Mouse (Mus musculus) embryo, embryonic 10.5 days (tissue): ENCODE results near the gene Srp68.

Experiments
- DNase-seq: peaks from one replicate; pipeline ENCODE4 v3.0.0-alpha.2; 2015; ENCODE audit warnings: low spot score

Gene Srp68

DNA sequence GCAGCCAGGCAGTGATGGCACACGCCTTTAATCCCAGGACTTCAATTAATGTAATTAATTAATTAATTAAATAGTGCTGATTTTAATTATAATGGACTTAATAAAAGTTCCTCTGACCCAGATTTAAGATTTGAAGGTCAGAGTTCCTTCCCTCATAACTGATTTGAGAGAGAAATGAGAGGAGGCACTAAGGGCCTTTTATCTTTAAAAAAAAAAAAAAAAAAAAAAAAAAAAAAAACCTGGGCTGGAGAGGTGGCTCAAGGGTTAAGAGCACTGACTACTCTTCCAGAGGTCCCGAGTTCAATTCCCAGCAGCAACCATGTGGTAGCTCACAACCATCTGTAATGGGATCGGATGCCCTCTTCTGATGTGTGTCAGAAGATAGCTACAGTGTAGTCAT lies 65.4 kb downstream of the Srp68 start:
- DNase-seq = no peak

DNA sequence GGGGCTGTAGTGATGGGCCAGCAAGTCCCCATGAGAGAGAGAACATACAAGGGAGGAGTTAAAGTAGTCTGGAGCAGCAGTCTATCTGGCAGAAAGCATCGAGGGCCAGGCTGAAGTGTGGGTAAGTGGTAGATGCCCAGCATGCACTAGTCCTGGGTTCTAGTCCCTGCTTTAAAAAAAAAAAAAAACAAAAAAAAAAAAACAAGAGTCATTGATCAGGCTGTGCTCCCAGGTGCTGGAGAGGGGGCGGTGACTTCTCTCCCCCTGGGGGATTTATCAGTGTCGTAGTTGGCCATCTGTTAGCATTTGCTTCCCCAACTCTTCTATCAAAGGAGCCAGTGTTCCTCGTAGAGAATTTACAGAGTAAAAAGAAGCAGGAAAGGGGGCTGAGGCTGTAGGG lies 67.3 kb downstream of the Srp68 start:
- no peak for DNase-seq

DNA sequence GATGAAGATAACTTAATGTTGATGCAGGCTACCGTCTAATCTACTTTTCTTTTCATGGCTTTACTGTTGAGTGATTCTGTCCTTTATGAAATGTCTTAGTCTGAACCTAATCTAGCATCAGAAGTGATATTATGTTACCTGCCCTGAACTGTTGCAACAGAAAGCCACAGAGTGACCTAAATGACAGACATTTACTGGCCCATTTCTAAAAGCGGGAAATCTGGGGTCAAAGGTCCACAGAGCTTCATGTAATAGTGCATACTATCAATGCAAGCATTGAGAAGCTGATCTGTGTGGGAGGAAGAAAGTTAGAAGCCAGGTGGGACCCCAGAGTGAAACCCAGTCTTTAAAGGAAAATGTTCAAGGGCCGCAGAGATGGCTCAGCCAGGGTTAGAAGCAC lies 70.9 kb downstream of the Srp68 start:
- DNase-seq = no peak

DNA sequence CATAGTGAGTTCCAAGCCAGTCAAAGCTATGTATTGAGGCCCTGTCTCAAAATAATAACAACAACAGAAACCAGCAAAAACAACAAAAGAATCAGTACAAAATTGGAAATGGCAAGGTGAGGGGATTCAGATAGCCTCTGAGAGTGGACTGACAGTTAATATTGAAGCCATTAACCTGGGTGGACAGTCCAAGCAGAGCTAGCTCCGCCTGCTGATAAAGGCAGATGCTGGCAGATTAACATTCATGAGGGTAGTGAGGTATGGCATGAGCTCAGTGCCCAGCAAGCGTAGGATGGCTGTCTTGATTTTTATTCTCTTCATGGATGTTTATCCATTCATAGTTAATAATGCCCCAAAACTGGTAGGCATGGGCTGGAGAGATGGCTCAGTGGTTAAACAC lies 72.9 kb downstream of the Srp68 start:
- no peak for DNase-seq

DNA sequence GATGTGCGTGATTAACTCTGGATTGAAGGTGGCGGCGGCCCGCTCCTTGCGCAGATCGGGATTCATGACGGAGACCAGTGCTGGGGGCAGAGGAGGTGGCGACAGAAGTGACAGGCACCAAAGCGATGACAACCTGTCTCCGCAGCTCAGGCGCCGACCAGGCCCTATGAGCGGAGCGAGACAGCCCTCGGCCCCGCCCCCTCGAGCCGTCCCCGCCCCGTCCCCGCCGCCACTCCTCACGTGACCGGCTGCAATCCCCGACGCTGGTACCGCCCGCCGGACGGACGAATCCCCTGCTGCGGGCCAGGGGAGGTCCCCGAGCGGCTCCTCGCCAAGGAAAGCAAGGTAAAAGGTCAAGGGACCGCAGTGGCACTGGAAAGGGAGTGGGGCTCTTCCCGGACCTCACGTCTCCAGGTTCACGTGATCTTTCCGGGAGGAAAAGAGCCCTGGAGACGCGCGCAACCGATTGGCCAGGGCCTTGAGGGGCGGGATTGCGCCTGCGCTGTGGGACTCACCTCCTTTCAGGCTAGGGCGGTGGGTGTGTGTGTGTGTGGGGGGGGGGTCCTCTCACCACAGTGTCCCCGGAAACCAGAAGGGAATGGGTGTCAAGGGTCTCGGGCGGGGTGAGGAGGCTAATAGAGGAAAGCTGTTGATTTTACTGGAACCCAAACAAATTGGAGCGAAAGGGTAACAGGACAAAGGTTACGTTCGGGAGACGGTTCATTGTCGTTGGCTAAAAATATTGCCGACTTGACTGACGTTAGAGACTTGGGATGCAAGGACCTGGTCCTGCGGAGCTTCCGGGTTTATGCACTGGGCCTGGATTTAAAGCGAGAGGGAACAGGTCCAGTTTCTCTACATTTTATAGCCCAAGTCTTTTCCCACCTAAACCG lies 75.1 kb downstream of the Srp68 start, which contains the start of the genes Ten1 and Acox1:
Gene Ten1, plus strand, starts transcription at position 217 of the 893 bp plus-strand sequence.
Gene Acox1, minus strand, starts transcription at position 407 of the 893 bp plus-strand sequence.
- DNase-seq = peak; percentile 98

DNA sequence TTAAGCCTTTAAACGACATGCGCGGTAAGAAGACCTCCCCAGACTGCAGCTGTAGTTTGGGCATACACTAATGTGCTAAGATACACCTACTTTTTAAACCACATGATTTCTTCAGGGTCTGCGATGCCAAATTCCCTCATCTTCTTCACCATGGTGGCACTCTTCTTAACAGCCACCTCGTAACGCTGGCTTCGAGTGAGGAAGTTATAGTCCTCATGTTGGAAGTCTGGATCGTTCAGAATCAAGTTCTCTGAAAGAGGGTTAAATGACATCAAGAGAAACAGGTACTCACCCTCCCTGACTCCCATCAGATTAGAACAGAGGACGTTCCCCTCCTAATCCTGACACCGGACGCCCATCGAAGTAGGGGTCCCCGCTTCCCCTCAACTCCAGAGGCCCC lies 75.9 kb downstream of the Srp68 start:
- DNase-seq = peak; percentile 17

DNA sequence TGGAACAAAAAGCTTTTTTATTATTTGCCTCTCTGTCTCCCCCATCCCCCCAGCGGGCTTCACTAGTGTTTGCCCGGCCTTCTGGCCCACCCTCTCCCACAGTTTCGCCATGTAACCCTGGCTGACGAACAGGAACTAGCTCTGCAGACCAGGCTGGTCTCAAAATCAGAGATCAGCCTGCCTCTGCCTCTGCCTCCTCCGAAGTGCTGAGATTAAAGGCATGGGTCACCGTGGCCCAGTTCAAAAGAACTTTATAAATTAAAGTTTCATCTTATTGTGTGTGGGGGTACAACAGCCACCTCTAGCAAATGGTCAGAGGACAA lies 76.5 kb downstream of the Srp68 start:
- DNase-seq = no peak

DNA sequence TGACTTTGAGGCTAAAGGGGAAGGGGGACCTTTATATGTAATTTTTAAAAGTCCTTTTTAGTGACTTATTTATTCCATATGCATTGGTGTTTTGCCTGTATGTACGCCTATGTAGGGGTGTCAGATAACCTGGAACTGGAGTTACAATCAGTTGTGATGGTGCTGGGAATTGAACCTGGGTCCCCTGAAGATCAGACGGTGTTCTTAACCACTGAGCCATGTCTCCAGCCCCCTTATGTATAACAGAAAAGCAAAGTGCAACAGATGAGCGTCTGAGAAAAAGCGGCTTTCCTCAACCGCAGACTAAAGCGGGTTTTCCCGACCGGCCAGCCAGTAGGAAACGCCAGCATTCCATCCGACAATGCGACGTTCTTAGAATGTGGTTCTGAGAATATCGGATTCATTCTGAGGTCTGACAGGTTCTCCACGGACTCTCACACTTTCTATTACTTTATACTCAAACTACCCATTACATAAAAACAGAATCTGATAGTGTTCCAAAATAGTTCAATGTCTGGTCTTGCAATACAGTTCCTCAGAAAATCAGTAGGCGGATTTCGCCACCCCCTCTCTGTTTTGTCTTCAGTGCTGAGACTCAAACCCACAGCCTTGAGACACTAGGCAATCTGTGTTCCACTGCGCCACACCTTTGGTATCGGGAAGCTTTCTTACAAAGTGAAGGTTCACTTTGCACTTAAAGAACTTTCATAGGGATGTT lies 77.0 kb downstream of the Srp68 start:
- no peak for DNase-seq

DNA sequence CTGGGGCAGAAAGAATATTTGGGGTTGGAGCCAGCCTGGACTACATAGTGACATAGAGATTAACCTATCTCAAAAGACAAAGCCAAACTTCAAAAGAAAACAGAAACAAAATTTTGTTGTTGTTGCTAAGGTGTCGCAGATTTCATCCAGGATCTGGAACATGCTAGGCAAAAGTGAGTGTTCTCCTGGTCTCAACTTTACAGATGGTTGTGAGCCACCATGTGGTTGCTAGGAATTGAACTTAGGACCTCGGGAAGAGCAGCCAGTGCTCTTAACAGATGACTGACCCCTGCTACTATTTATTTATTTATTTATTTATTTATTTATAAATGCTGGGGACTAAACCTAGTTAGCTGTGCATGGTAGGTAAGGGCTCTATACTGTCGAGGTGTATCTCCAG lies 77.7 kb downstream of the Srp68 start:
- no peak for DNase-seq

DNA sequence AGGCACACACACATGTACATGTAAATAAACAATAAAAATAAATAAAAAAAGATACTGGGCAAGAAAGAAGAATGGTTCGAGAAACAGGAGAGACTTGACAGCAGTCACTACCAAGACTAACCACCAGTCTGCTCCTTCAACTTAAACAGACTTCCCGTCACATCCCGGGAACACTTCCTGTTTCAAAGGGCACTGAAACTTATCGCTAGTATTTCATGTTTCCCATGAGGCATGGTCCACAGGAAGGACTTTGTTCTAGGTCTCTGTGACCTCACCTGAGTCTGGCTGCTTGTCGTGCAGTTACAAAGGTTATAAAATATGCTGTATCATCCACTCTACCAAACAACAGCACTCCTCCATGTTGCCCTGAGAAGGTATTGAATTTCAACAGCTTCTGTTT lies 78.8 kb downstream of the Srp68 start:
- DNase-seq = no peak
